Mouse (Mus musculus) heart, adult 9 months (tissue): ENCODE data around the gene Brd4.

ENCODE experiments used
- DNase-seq, 2 experiments: peaks; one replicate each; pipeline ENCODE4 v3.0.0; 2022; ENCODE audit warnings: low spot score in 2 of 2

The Brd4 gene

GRCm38 (mm10) chr17:32281126-32281525 lies 3.4 kb downstream of the Brd4 start:
- DNase-seq, result no peak

- no peak for DNase-seq
These were observed 3.9 kb downstream of the Brd4 start for GRCm38 (mm10) chr17:32280575-32280974.

GRCm38 (mm10) chr17:32277201-32277600 lies 7.3 kb downstream of the Brd4 start:
- DNase-seq, result no peak

- DNase-seq, result no peak
These were observed 9.0 kb downstream of the Brd4 start for GRCm38 (mm10) chr17:32275568-32275967.

GRCm38 (mm10) chr17:32269151-32269550 lies 15.4 kb downstream of the Brd4 start:
- DNase-seq, result no peak

- peak; percentile 26 to 31 for DNase-seq
These were observed 16.0 kb downstream of the Brd4 start for GRCm38 (mm10) chr17:32268540-32268960.

GRCm38 (mm10) chr17:32268096-32268495 lies 16.4 kb downstream of the Brd4 start:
- DNase-seq, result no peak

- DNase-seq, result no peak
These were observed 16.9 kb downstream of the Brd4 start for GRCm38 (mm10) chr17:32267617-32268016.

GRCm38 (mm10) chr17:32263672-32264071 lies 20.9 kb downstream of the Brd4 start:
- no peak for DNase-seq

GRCm38 (mm10) chr17:32262831-32263559 lies 21.5 kb downstream of the Brd4 start:
- no peak for DNase-seq

- no peak for DNase-seq
These were observed 25.7 kb downstream of the Brd4 start for GRCm38 (mm10) chr17:32258869-32259268.

- no peak for DNase-seq
These were observed 26.6 kb downstream of the Brd4 start for GRCm38 (mm10) chr17:32257944-32258343.

GRCm38 (mm10) chr17:32257452-32257851 lies 27.1 kb downstream of the Brd4 start:
- peak in 1 of 2 experiments; percentile 24 for DNase-seq

- no peak for DNase-seq
These were observed 27.6 kb downstream of the Brd4 start for GRCm38 (mm10) chr17:32256896-32257295.

- DNase-seq, result no peak
These were observed 31.3 kb downstream of the Brd4 start for GRCm38 (mm10) chr17:32253261-32253660.

GRCm38 (mm10) chr17:32251827-32252470 lies 32.6 kb downstream of the Brd4 start:
- DNase-seq, result no peak

- DNase-seq, result no peak
These were observed 34.5 kb downstream of the Brd4 start for GRCm38 (mm10) chr17:32250066-32250465.

- no peak for DNase-seq
These were observed 36.3 kb downstream of the Brd4 start for GRCm38 (mm10) chr17:32248192-32248591.

- DNase-seq, result no peak
These were observed 36.9 kb downstream of the Brd4 start for GRCm38 (mm10) chr17:32247616-32248015.

GRCm38 (mm10) chr17:32246117-32246516 lies 38.4 kb downstream of the Brd4 start:
- DNase-seq, result no peak

GRCm38 (mm10) chr17:32240881-32241531 lies 43.5 kb downstream of the Brd4 start:
- DNase-seq, result no peak

GRCm38 (mm10) chr17:32238589-32238988 lies 45.9 kb downstream of the Brd4 start:
- DNase-seq, result no peak
